Mouse (Mus musculus): ENCODE measurements around the gene Gucd1. TPM values are rescaled to one million over a fixed set of nuclear protein-coding genes. Genes with fewer than 3 reads are reported as not detected.
"Not testable (repeated sequence)": the region's sequence is repeated elsewhere in the genome, so short reads cannot be mapped to it uniquely, and the experiment has no call there.

Gucd1 gene
- polyA plus RNA-seq, 1 experiment from 2014 or later, result 30.0 TPM

- DNase-seq (ENCODE audit: low spot score), result no peak
- peaks cover 12% of the 10 kb centered on the region for H3K4me1 ChIP-seq (replicated peaks; ENCODE audit: control insufficient read depth, insufficient read depth, low read length)
These were observed 3.4 kb downstream of the Gucd1 start for GRCm38 (mm10) chr10:75514361-75514760.

GRCm38 (mm10) chr10:75513306-75514067, 4.3 kb downstream of the Gucd1 start:
- H3K4me1 ChIP-seq (replicated peaks; ENCODE audit: control insufficient read depth, insufficient read depth, low read length), result peaks cover 4% of the 10 kb centered on the region; the same call in 1 of the 2 replicates
- no peaks in the 10 kb centered on the region for H3K27me3 ChIP-seq (ENCODE audit: control insufficient read depth, insufficient read depth, low read length)
- H3K4me2 ChIP-seq (ENCODE audit: low read depth, low read length, severe bottlenecking), result no peak overlapping the region
- ATAC-seq (replicated peaks; ENCODE audit: low FRiP score) (no peak), DNase-seq (ENCODE audit: low spot score) (no peak)
- no peak overlapping the region for H3K4me3 ChIP-seq (ENCODE audit: low read depth, low read length)
- H3K36me3 ChIP-seq (ENCODE audit: control insufficient read depth, insufficient read depth, low read length), result peaks cover 6% of the 10 kb centered on the region; the same call in 1 of the 2 replicates
- WGBS, result 90% methylated on average over 8 of the region's 8 CpGs
- no peak overlapping the region for H3K27ac ChIP-seq (ENCODE audit: low read depth, low read length)
- H3K9me3 ChIP-seq (ENCODE audit: control insufficient read depth, low read length), result no peaks in the 10 kb centered on the region
- H3K9ac ChIP-seq (ENCODE audit: low read length), result no peak overlapping the region

More at GRCm38 (mm10) chr10:75514361-75514760, 3.4 kb downstream of the Gucd1 start:
- Histone ChIP-seq H3K9me3 (ENCODE audit: control insufficient read depth, low read length) (no peaks in the 10 kb centered on the region), H3K36me3 (ENCODE audit: control insufficient read depth, insufficient read depth, low read length) (peaks cover 2% of the 10 kb centered on the region; the same call in 1 of the 2 replicates), H3K27me3 (ENCODE audit: control insufficient read depth, insufficient read depth, low read length) (no peaks in the 10 kb centered on the region), H3K4me3 (ENCODE audit: low read depth, low read length) (no peak overlapping the region), H3K9ac (ENCODE audit: low read length) (no peak overlapping the region), H3K27ac (ENCODE audit: low read depth, low read length) (no peak overlapping the region), H3K4me2 (ENCODE audit: low read depth, low read length, severe bottlenecking) (no peak overlapping the region)
- WGBS, result 79% methylated on average over 7 of the region's 7 CpGs
- no peak for ATAC-seq (replicated peaks; ENCODE audit: low FRiP score)

DNA sequence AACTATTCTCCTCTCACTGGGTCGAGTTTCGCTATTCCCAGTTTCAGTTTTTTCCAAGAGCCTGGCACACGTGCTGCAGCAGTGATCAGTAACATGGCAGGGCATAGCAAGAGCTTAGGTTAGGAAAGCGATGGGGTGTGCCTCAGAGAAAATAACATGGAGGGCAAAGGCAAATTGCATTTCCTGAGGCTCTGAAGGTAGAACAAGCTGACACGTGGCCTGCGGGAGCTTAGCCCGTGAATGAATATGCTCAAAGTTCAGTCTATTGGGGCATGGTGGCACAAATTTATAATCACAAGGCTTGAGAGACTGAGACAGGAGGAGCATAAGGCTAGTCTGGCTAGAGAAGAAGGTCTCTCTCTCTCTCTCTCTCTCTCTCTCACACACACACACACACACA, 5.0 kb downstream of the Gucd1 start:
- 87% methylated on average over 7 of the region's 7 CpGs for WGBS
- peaks cover 4% of the 10 kb centered on the region; the same call in 1 of the 2 replicates for H3K4me1 ChIP-seq (replicated peaks; ENCODE audit: control insufficient read depth, insufficient read depth, low read length)

GRCm38 (mm10) chr10:75511897-75512296, 5.9 kb downstream of the Gucd1 start:
- Histone ChIP-seq H3K36me3 (ENCODE audit: control insufficient read depth, insufficient read depth, low read length) (peaks cover 6% of the 10 kb centered on the region; the same call in 1 of the 2 replicates), H3K27ac (ENCODE audit: low read depth, low read length) (no peak overlapping the region), H3K9ac (ENCODE audit: low read length) (no peak overlapping the region), H3K27me3 (ENCODE audit: control insufficient read depth, insufficient read depth, low read length) (no peaks in the 10 kb centered on the region), H3K4me2 (ENCODE audit: low read depth, low read length, severe bottlenecking) (no peak overlapping the region), H3K9me3 (ENCODE audit: control insufficient read depth, low read length) (no peaks in the 10 kb centered on the region), H3K4me1 (replicated peaks; ENCODE audit: control insufficient read depth, insufficient read depth, low read length) (peaks cover 4% of the 10 kb centered on the region; the same call in 1 of the 2 replicates), H3K4me3 (ENCODE audit: low read depth, low read length) (no peak overlapping the region)
- no peak for DNase-seq (ENCODE audit: low spot score)
- ATAC-seq (replicated peaks; ENCODE audit: low FRiP score), result no peak
- 95% methylated on average over 7 of the region's 7 CpGs for WGBS

More for the DNA sequence above, 5.0 kb downstream of the Gucd1 start:
- ATAC-seq (replicated peaks; ENCODE audit: low FRiP score) (no peak), DNase-seq (ENCODE audit: low spot score) (no peak)
- no peak overlapping the region for H3K27ac ChIP-seq (ENCODE audit: low read depth, low read length)
- peaks cover 6% of the 10 kb centered on the region; the same call in 1 of the 2 replicates for H3K36me3 ChIP-seq (ENCODE audit: control insufficient read depth, insufficient read depth, low read length)
- H3K4me2 ChIP-seq (ENCODE audit: low read depth, low read length, severe bottlenecking), result no peak overlapping the region
- no peak overlapping the region for H3K9ac ChIP-seq (ENCODE audit: low read length)
- no peaks in the 10 kb centered on the region for H3K9me3 ChIP-seq (ENCODE audit: control insufficient read depth, low read length)
- H3K27me3 ChIP-seq (ENCODE audit: control insufficient read depth, insufficient read depth, low read length), result no peaks in the 10 kb centered on the region
- no peak overlapping the region for H3K4me3 ChIP-seq (ENCODE audit: low read depth, low read length)

- Histone ChIP-seq H3K4me1 (replicated peaks; ENCODE audit: control insufficient read depth, insufficient read depth, low read length) (no peaks in the 10 kb centered on the region; the same call in 1 of the 2 replicates), H3K36me3 (ENCODE audit: control insufficient read depth, insufficient read depth, low read length) (peaks cover 6% of the 10 kb centered on the region; the same call in 1 of the 2 replicates), H3K4me2 (ENCODE audit: low read depth, low read length, severe bottlenecking) (no peak overlapping the region), H3K4me3 (ENCODE audit: low read depth, low read length) (no peak overlapping the region), H3K27me3 (ENCODE audit: control insufficient read depth, insufficient read depth, low read length) (no peaks in the 10 kb centered on the region), H3K9me3 (ENCODE audit: control insufficient read depth, low read length) (no peaks in the 10 kb centered on the region), H3K9ac (ENCODE audit: low read length) (no peak overlapping the region), H3K27ac (ENCODE audit: low read depth, low read length) (no peak overlapping the region)
- WGBS, result 91% methylated on average over 9 of the region's 9 CpGs
- no peak for ATAC-seq (replicated peaks; ENCODE audit: low FRiP score)
- no peak for DNase-seq (ENCODE audit: low spot score)
These were observed 6.7 kb downstream of the Gucd1 start for GRCm38 (mm10) chr10:75511060-75511459.

DNA sequence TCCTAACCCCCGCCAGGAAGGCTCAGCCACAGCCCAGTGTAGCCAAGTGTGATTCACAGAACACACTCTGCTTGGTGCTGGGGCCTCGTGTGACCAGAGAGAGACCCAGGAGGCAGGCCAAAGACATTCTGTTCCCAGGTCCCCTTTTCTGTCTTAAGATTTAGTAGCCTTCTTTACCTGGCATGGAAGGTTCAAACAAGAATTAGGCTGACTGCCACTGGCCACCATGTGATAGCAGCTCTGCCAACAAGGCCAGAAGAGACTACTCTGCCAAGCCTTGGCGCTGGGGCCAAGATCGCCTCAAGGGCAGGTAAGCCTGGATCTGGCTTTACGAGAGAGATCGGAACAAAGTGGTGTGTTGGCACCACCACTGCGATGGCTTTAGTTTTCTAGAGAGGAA, 7.3 kb downstream of the Gucd1 start:
- Histone ChIP-seq H3K27me3 (ENCODE audit: control insufficient read depth, insufficient read depth, low read length) (no peaks in the 10 kb centered on the region), H3K4me3 (ENCODE audit: low read depth, low read length) (no peak overlapping the region), H3K4me1 (replicated peaks; ENCODE audit: control insufficient read depth, insufficient read depth, low read length) (no peaks in the 10 kb centered on the region), H3K4me2 (ENCODE audit: low read depth, low read length, severe bottlenecking) (no peak overlapping the region), H3K9ac (ENCODE audit: low read length) (no peak overlapping the region), H3K9me3 (ENCODE audit: control insufficient read depth, low read length) (no peaks in the 10 kb centered on the region), H3K36me3 (ENCODE audit: control insufficient read depth, insufficient read depth, low read length) (peaks cover 6% of the 10 kb centered on the region; the same call in 1 of the 2 replicates), H3K27ac (ENCODE audit: low read depth, low read length) (no peak overlapping the region)
- DNase-seq (ENCODE audit: low spot score), result no peak
- no peak for ATAC-seq (replicated peaks; ENCODE audit: low FRiP score)
- WGBS, result 90% methylated on average over 7 of the region's 7 CpGs

DNA sequence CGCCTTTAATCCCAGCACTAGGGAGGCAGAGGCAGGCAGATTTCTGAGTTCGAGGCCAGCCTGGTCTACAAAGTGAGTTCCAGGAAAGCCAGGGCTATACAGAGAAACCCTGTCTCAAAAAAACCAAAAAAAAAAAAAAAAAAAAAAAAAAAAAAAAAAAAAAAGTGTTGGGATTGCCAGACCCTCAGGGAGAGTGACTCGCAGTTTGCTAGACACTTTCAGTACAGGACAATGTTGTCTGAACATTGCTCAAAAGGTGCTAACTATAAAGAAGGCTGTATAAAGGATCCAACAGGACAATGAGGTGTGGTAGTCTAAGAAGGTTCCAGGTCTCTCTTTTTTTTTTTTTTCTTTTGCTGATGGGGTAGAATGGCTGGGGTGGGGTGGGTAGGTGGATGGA, 11.8 kb downstream of the Gucd1 start:
- not testable (repeated sequence) for H3K4me3 ChIP-seq (ENCODE audit: low read depth, low read length); H3K4me1 ChIP-seq (replicated peaks; ENCODE audit: control insufficient read depth, insufficient read depth, low read length); H3K27ac ChIP-seq (ENCODE audit: low read depth, low read length); ATAC-seq (replicated peaks; ENCODE audit: low FRiP score); H3K4me2 ChIP-seq (ENCODE audit: low read depth, low read length, severe bottlenecking); DNase-seq (ENCODE audit: low spot score); H3K36me3 ChIP-seq (ENCODE audit: control insufficient read depth, insufficient read depth, low read length); H3K9ac ChIP-seq (ENCODE audit: low read length); H3K9me3 ChIP-seq (ENCODE audit: control insufficient read depth, low read length); H3K27me3 ChIP-seq (ENCODE audit: control insufficient read depth, insufficient read depth, low read length)
- 90% methylated on average over 3 of the region's 3 CpGs for WGBS

DNA sequence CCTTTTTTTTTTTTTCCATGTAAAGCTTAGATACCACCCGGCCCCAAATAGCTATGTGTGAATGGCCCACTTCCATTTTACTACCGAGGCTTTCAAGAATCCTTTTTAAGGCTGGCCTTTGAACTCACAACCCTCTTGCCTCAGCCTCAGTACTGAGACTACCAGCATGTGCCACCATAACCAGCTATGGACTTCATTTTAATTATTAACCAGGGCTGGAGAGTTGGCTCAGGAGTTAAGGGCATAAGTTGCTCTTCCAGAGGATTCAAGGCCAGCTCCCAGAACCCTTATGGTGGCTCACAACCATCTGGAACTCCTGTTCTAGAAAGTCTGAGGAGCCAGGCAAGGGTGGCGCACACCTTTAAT, 12.7 kb downstream of the Gucd1 start:
- DNase-seq (ENCODE audit: low spot score) (no peak), ATAC-seq (replicated peaks; ENCODE audit: low FRiP score) (no peak)
- Histone ChIP-seq H3K4me2 (ENCODE audit: low read depth, low read length, severe bottlenecking) (no peak overlapping the region), H3K27ac (ENCODE audit: low read depth, low read length) (no peak overlapping the region), H3K9me3 (ENCODE audit: control insufficient read depth, low read length) (no peaks in the 10 kb centered on the region), H3K9ac (ENCODE audit: low read length) (no peak overlapping the region), H3K4me3 (ENCODE audit: low read depth, low read length) (no peak overlapping the region), H3K4me1 (replicated peaks; ENCODE audit: control insufficient read depth, insufficient read depth, low read length) (no peaks in the 10 kb centered on the region), H3K36me3 (ENCODE audit: control insufficient read depth, insufficient read depth, low read length) (peaks cover 6% of the 10 kb centered on the region; the same call in 1 of the 2 replicates), H3K27me3 (ENCODE audit: control insufficient read depth, insufficient read depth, low read length) (no peaks in the 10 kb centered on the region)
- 91% methylated on average over 3 of the region's 3 CpGs for WGBS

All from forebrain, embryonic 11.5 days (tissue).